Mouse (Mus musculus) layer of hippocampus, postnatal 25 days (tissue): ENCODE data around the gene Ctrc. TPM values are rescaled to one million over a fixed set of nuclear protein-coding genes. Genes with fewer than 3 reads are reported as not detected.

ENCODE experiments used
- DNase-seq, 2 experiments: peaks; one replicate each; pipeline ENCODE4 v3.0.0; 2022; ENCODE audit warnings: mixed read lengths in 2 of 2, low spot score in 1 of 2; ENCODE audit errors: extremely low spot score in 1 of 2
- total RNA-seq, 2 experiments: library from RNA; stranded (reverse); gene quantifications; 2 replicates each; pipeline ENCODE4 v1.2.3; 2021

The Ctrc gene
- total RNA-seq, 2 experiments from 2014 or later = not detected

GRCm38 (mm10) chr4:141822979-141823378 is 23.2 kb downstream of the Ctrc start:
- DNase-seq = no peak

- DNase-seq = peak in 1 of 2 experiments; percentile 30
Measured at GRCm38 (mm10) chr4:141822089-141822488, 24.1 kb downstream of the Ctrc start.

GRCm38 (mm10) chr4:141821178-141821577 is 25.0 kb downstream of the Ctrc start:
- DNase-seq = no peak

GRCm38 (mm10) chr4:141819316-141819715 is 26.8 kb downstream of the Ctrc start:
- no peak for DNase-seq

GRCm38 (mm10) chr4:141818861-141819260 is 27.3 kb downstream of the Ctrc start:
- DNase-seq = no peak

- no peak for DNase-seq
Measured at GRCm38 (mm10) chr4:141817706-141818105, 28.5 kb downstream of the Ctrc start.

- peak in 1 of 2 experiments; percentile 19 for DNase-seq
Measured at GRCm38 (mm10) chr4:141816776-141817655, 29.1 kb downstream of the Ctrc start.

GRCm38 (mm10) chr4:141816267-141816666 is 29.9 kb downstream of the Ctrc start:
- no peak for DNase-seq

GRCm38 (mm10) chr4:141811375-141811774 is 34.8 kb downstream of the Ctrc start:
- DNase-seq = no peak

GRCm38 (mm10) chr4:141810975-141811374 is 35.2 kb downstream of the Ctrc start:
- DNase-seq = no peak

- DNase-seq = no peak
Measured at GRCm38 (mm10) chr4:141809850-141810464, 36.2 kb downstream of the Ctrc start.

- DNase-seq = peak in 1 of 2 experiments; percentile 1
Measured at GRCm38 (mm10) chr4:141805886-141806285, 40.3 kb downstream of the Ctrc start.

- no peak for DNase-seq
Measured at GRCm38 (mm10) chr4:141804105-141804504, 42.1 kb downstream of the Ctrc start.

GRCm38 (mm10) chr4:141797545-141797944 is 48.6 kb downstream of the Ctrc start:
- DNase-seq = no peak

GRCm38 (mm10) chr4:141796954-141797353 is 49.2 kb downstream of the Ctrc start:
- DNase-seq = no peak

GRCm38 (mm10) chr4:141796356-141796755 is 49.8 kb downstream of the Ctrc start:
- no peak for DNase-seq

GRCm38 (mm10) chr4:141794152-141794535 is 52.0 kb downstream of the Ctrc start:
- DNase-seq = no peak

- peak; percentile 89 to 91 for DNase-seq
Measured at GRCm38 (mm10) chr4:141793282-141794151, 52.6 kb downstream of the Ctrc start, which contains the start of gene Casp9. Gene Casp9 (plus strand): TSS chr4:141793612.

- DNase-seq = no peak
Measured at GRCm38 (mm10) chr4:141792554-141793281, 53.4 kb downstream of the Ctrc start.

GRCm38 (mm10) chr4:141791951-141792350 is 54.2 kb downstream of the Ctrc start:
- no peak for DNase-seq
